Mouse (Mus musculus) layer of hippocampus, adult 18-20 months (tissue): ENCODE results near the gene Psen1. TPM values are rescaled to one million over a fixed set of nuclear protein-coding genes. Genes with fewer than 3 reads are reported as not detected.

ENCODE experiments used
- DNase-seq, 2 experiments: peaks; one replicate each; pipeline ENCODE4 v3.0.0; 2022; ENCODE audit warnings: low spot score in 2 of 2
- long read RNA-seq: library from polyadenylated mRNA; stranded (forward); transcript quantifications from one replicate; pipeline ENCODE4 v2.0.0, GENCODE M21; 2021
- total RNA-seq, 2 experiments: library from RNA; stranded (reverse); gene quantifications; 2 replicates each; pipeline ENCODE4 v1.2.3; 2021

Psen1 gene
- 10 to 100 TPM; 67.9 to 73.2 TPM for total RNA-seq
- long read RNA-seq, transcript Psen1-201 (12 exons, 2,690 nt), result major isoform, 87 of 110 reads
- long read RNA-seq, partial matches to known transcripts, result 11 of 110 reads
- long read RNA-seq, other reads (novel, unspliced or antisense), result 11 of 110 reads

- peak; percentile 94 to 95 for DNase-seq
These were observed at the start of gene Psen1 for GRCm38 (mm10) chr12:83687934-83688315. TSS of gene Psen1 (plus strand) at chr12:83688152.

- DNase-seq, result no peak
These were observed 46.7 kb upstream of the Psen1 start for GRCm38 (mm10) chr12:83641233-83641632.

GRCm38 (mm10) chr12:83643116-83643515, 44.8 kb upstream of the Psen1 start:
- DNase-seq, result no peak

GRCm38 (mm10) chr12:83650346-83650745, 37.6 kb upstream of the Psen1 start:
- DNase-seq, result no peak

- DNase-seq, result no peak
These were observed 36.5 kb upstream of the Psen1 start for GRCm38 (mm10) chr12:83651414-83651813.

- no peak for DNase-seq
These were observed 2.5 kb upstream of the Psen1 start for GRCm38 (mm10) chr12:83685466-83685865.

GRCm38 (mm10) chr12:83686575-83687350, 1.2 kb upstream of the Psen1 start:
- no peak for DNase-seq

GRCm38 (mm10) chr12:83688316-83689086, 549 bp downstream of the Psen1 start:
- peak; percentile 32 to 61 for DNase-seq

- DNase-seq, result no peak
These were observed 1.1 kb downstream of the Psen1 start for GRCm38 (mm10) chr12:83689087-83689432.

GRCm38 (mm10) chr12:83694011-83694410, 6.1 kb downstream of the Psen1 start:
- DNase-seq, result no peak

- DNase-seq, result no peak
These were observed 6.7 kb downstream of the Psen1 start for GRCm38 (mm10) chr12:83694669-83695068.

GRCm38 (mm10) chr12:83698637-83699036, 10.7 kb downstream of the Psen1 start:
- no peak for DNase-seq

- no peak for DNase-seq
These were observed 13.7 kb downstream of the Psen1 start for GRCm38 (mm10) chr12:83701608-83702007.

GRCm38 (mm10) chr12:83702796-83703195, 14.8 kb downstream of the Psen1 start:
- no peak for DNase-seq

- no peak for DNase-seq
These were observed 19.0 kb downstream of the Psen1 start for GRCm38 (mm10) chr12:83706951-83707350.

GRCm38 (mm10) chr12:83708160-83709092, 20.5 kb downstream of the Psen1 start:
- DNase-seq, result no peak

- no peak for DNase-seq
These were observed 22.0 kb downstream of the Psen1 start for GRCm38 (mm10) chr12:83709934-83710333.

GRCm38 (mm10) chr12:83713749-83714148, 25.8 kb downstream of the Psen1 start:
- peak; percentile 31 to 86 for DNase-seq

- peak; percentile 44 to 68 for DNase-seq
These were observed 28.6 kb downstream of the Psen1 start for GRCm38 (mm10) chr12:83716416-83717184.

GRCm38 (mm10) chr12:83719431-83719830, 31.5 kb downstream of the Psen1 start:
- no peak for DNase-seq
